Mouse (Mus musculus): ENCODE data around the gene Acsbg2. TPM values are rescaled to one million over a fixed set of nuclear protein-coding genes. Genes with fewer than 3 reads are reported as not detected.

The Acsbg2 gene
- polyA plus RNA-seq, 1 experiment from 2014 or later, result not detected

DNA sequence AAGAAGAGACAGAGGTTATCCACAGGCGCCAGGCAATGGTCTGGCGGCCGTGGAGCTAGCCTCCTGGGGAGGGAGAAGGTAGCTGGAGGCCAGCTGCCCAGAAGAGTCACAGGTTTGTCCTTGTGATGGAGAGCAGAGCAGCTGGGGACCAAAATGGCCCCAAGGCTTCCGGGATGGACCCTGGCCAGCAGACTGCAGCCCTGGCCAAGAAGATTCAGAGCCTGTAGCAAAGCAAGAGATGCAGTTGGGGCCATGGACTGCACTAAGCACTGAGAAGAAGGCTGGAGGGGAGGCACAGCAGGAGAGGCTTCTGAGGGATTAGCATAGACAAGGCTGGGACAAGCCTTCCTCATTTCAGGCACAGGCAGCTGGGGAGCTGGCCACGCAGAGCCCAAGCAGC is 28.5 kb upstream of the Acsbg2 start:
- Histone ChIP-seq H3K9ac (ENCODE audit: low read length) (no peak overlapping the region), H3K27ac (replicated peaks; ENCODE audit: low read depth, low read length) (no peak overlapping the region), H3K9me3 (ENCODE audit: control insufficient read depth, low read length) (no peaks in the 10 kb centered on the region), H3K4me3 (ENCODE audit: low read depth, low read length) (no peak overlapping the region), H3K27me3 (ENCODE audit: control insufficient read depth, insufficient read depth, low read length) (no peaks in the 10 kb centered on the region), H3K4me1 (ENCODE audit: control insufficient read depth, insufficient read depth, low read length) (no peaks in the 10 kb centered on the region), H3K36me3 (ENCODE audit: control insufficient read depth, insufficient read depth, low read length) (peaks cover 46% of the 10 kb centered on the region), H3K4me2 (ENCODE audit: low read depth, severe bottlenecking) (no peak overlapping the region)
- DNase-seq (ENCODE audit: low spot score), result no peak
- ATAC-seq (ENCODE audit: insufficient number of reproducible peaks, low FRiP score, low TSS enrichment, low read depth), result no peak
- 90% methylated on average over 5 of the region's 5 CpGs for WGBS

DNA sequence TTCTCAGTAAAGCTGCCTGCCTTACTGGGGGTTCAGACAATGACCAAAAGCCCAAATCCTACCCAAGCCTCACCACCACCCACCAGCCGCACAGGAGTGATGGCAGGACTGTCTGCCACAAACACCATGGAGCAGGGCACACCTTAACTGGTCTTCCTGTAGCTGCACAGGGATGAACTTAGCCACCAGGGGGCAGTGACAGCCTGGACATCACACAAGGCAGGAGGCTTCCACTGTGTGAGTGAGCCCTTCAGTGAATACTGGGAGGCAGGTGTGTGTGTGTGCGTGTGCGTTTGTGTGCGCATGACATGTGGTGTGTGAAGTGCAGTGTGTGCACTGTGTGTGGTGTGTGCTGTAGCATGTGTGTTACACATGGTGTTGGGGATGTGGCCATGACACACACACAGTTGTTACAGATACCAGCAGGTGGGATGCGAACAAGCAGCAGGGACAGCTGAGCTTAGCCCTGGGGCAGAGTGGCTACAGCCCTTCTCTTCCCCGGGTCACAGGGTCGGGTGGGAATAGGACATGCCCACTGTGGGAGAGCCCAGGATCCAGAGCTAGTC is 23.5 kb upstream of the Acsbg2 start:
- peak; percentile 46; the same call in 1 of the 2 replicates for ATAC-seq (ENCODE audit: insufficient number of reproducible peaks, low FRiP score, low TSS enrichment, low read depth)
- Histone ChIP-seq H3K9me3 (ENCODE audit: control insufficient read depth, low read length) (no peaks in the 10 kb centered on the region), H3K27ac (replicated peaks; ENCODE audit: low read depth, low read length) (no peak overlapping the region), H3K36me3 (ENCODE audit: control insufficient read depth, insufficient read depth, low read length) (peaks cover 58% of the 10 kb centered on the region), H3K4me1 (ENCODE audit: control insufficient read depth, insufficient read depth, low read length) (no peaks in the 10 kb centered on the region), H3K4me3 (ENCODE audit: low read depth, low read length) (no peak overlapping the region), H3K27me3 (ENCODE audit: control insufficient read depth, insufficient read depth, low read length) (no peaks in the 10 kb centered on the region), H3K4me2 (ENCODE audit: low read depth, severe bottlenecking) (no peak overlapping the region), H3K9ac (ENCODE audit: low read length) (no peak overlapping the region)
- 93% methylated on average over 7 of the region's 7 CpGs for WGBS
- peak; percentile 76 for DNase-seq (ENCODE audit: low spot score)

DNA sequence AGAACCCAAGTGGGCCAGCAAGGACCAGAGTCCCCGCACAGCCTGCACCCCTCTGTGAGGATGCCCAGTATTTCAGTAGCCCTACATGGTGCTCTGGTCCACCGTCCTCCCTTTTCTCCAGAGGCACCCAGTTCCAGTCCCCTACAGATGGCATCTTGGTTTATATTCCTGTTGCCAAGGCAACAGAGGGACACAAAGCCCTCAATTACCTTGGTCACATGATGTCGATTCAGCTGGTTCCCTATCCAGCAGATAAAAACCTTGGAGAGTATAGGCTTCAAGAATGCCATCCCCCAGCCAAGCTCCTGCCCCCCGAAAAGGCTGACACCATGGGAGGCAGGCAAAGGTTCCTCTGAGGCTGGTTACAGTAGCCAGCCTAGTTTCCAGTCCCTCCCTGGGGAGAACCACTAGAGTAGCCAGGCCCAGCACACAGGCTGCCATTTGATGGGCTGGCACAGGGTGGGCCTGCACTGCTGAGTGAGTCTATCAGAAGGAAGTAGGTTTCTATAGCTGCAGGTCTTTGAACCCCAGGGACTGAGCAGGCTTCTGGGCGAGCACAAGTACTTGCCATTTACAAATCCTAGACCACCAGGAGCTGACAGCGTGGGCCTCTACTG is 22.4 kb upstream of the Acsbg2 start:
- 87% methylated on average over 6 of the region's 6 CpGs for WGBS

DNA sequence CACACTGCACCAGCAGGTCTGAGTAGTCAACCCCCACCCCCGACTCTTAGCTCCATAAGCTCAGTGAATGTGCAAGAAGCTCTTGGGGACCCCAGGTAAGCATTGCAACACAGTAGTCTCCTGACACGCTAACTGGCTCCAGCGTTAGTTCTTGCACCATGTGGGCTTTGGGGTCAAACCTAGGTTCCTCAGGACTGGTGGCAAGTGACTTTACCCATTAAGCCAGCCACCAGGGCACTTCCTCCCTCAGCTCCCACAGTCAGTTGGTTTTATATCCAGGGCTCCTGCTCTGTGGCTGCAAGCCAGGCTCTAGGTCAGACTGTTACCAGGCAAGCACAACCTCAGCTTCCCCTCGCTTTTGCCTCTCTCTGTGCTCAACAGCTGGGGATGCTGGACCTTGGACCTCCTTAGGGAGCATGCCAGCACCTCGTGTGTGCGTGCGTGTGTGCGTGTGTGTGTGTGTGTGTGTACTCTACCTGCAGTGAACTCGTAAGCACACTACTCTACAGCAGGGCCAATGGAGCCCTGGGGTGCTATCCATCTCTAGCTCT is 21.2 kb upstream of the Acsbg2 start:
- H3K27me3 ChIP-seq (ENCODE audit: control insufficient read depth, insufficient read depth, low read length), result no peaks in the 10 kb centered on the region
- no peak overlapping the region for H3K9ac ChIP-seq (ENCODE audit: low read length)
- no peak overlapping the region for H3K4me2 ChIP-seq (ENCODE audit: low read depth, severe bottlenecking)
- peaks cover 58% of the 10 kb centered on the region for H3K36me3 ChIP-seq (ENCODE audit: control insufficient read depth, insufficient read depth, low read length)
- no peak overlapping the region for H3K4me3 ChIP-seq (ENCODE audit: low read depth, low read length)
- H3K4me1 ChIP-seq (ENCODE audit: control insufficient read depth, insufficient read depth, low read length), result no peaks in the 10 kb centered on the region
- ATAC-seq (ENCODE audit: insufficient number of reproducible peaks, low FRiP score, low TSS enrichment, low read depth), result no peak
- H3K27ac ChIP-seq (replicated peaks; ENCODE audit: low read depth, low read length), result no peak overlapping the region
- no peaks in the 10 kb centered on the region for H3K9me3 ChIP-seq (ENCODE audit: control insufficient read depth, low read length)
- 95% methylated on average over 9 of the region's 9 CpGs for WGBS
- no peak for DNase-seq (ENCODE audit: low spot score)

More for the DNA sequence above, 22.4 kb upstream of the Acsbg2 start:
- Histone ChIP-seq H3K27me3 (ENCODE audit: control insufficient read depth, insufficient read depth, low read length) (no peaks in the 10 kb centered on the region), H3K9ac (ENCODE audit: low read length) (no peak overlapping the region), H3K9me3 (ENCODE audit: control insufficient read depth, low read length) (no peaks in the 10 kb centered on the region), H3K27ac (replicated peaks; ENCODE audit: low read depth, low read length) (no peak overlapping the region), H3K36me3 (ENCODE audit: control insufficient read depth, insufficient read depth, low read length) (peaks cover 59% of the 10 kb centered on the region), H3K4me2 (ENCODE audit: low read depth, severe bottlenecking) (no peak overlapping the region), H3K4me3 (ENCODE audit: low read depth, low read length) (no peak overlapping the region), H3K4me1 (ENCODE audit: control insufficient read depth, insufficient read depth, low read length) (no peaks in the 10 kb centered on the region)
- DNase-seq (ENCODE audit: low spot score) (no peak), ATAC-seq (ENCODE audit: insufficient number of reproducible peaks, low FRiP score, low TSS enrichment, low read depth) (no peak)

DNA sequence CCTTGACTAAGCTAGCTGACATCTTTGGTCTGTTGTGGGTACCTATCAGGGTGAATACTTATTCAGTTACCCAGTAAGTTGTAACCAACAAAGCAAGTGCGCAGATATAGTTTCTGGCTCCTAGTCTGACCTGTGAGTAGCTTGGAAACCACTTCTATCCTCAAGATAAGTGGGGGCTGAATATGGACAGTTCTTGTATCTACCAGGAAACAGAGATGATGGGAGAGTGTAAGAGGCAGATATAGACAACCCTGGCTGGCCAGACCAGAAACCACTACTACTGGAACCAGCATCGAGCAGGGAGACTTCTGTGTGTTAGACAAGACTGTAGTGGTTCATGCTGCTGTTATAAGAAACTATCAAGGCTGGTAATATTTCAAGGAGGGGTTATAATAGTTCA is 15.8 kb upstream of the Acsbg2 start:
- Histone ChIP-seq H3K4me1 (ENCODE audit: control insufficient read depth, insufficient read depth, low read length) (no peaks in the 10 kb centered on the region), H3K27ac (replicated peaks; ENCODE audit: low read depth, low read length) (no peak overlapping the region), H3K36me3 (ENCODE audit: control insufficient read depth, insufficient read depth, low read length) (peaks cover 36% of the 10 kb centered on the region), H3K9me3 (ENCODE audit: control insufficient read depth, low read length) (no peaks in the 10 kb centered on the region), H3K4me2 (ENCODE audit: low read depth, severe bottlenecking) (no peak overlapping the region), H3K4me3 (ENCODE audit: low read depth, low read length) (no peak overlapping the region), H3K9ac (ENCODE audit: low read length) (no peak overlapping the region), H3K27me3 (ENCODE audit: control insufficient read depth, insufficient read depth, low read length) (no peaks in the 10 kb centered on the region)
- no peak for DNase-seq (ENCODE audit: low spot score)
- WGBS, result 95% methylated on average over 2 of the region's 2 CpGs
- ATAC-seq (ENCODE audit: insufficient number of reproducible peaks, low FRiP score, low TSS enrichment, low read depth), result no peak

DNA sequence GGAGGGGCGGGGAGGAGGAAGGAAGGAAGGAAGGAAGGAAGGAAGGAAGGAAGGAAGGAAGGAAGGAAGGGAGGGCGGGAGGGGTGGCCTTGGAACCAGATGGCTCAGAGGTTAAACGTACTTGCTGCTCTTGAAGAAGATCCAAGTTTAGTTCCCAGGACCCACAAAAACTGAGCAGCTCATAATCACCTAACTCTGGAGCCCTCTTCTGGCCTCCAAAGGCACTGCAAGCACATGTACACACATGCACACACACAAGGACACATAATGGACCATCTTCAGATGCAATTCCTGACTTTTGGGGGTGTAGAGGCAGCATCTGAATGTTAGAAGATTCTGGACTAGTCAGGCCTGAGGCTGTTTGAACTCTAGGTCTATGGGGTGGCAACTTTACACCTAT is 13.8 kb upstream of the Acsbg2 start:
- H3K27ac ChIP-seq (replicated peaks; ENCODE audit: low read depth, low read length), result no peak overlapping the region
- peaks cover 16% of the 10 kb centered on the region for H3K36me3 ChIP-seq (ENCODE audit: control insufficient read depth, insufficient read depth, low read length)
- no peaks in the 10 kb centered on the region for H3K9me3 ChIP-seq (ENCODE audit: control insufficient read depth, low read length)
- 96% methylated on average over 2 of the region's 3 CpGs for WGBS
- no peak for ATAC-seq (ENCODE audit: insufficient number of reproducible peaks, low FRiP score, low TSS enrichment, low read depth)
- H3K4me1 ChIP-seq (ENCODE audit: control insufficient read depth, insufficient read depth, low read length), result no peaks in the 10 kb centered on the region
- no peaks in the 10 kb centered on the region for H3K27me3 ChIP-seq (ENCODE audit: control insufficient read depth, insufficient read depth, low read length)
- H3K9ac ChIP-seq (ENCODE audit: low read length), result no peak overlapping the region
- no peak for DNase-seq (ENCODE audit: low spot score)
- H3K4me3 ChIP-seq (ENCODE audit: low read depth, low read length), result no peak overlapping the region
- H3K4me2 ChIP-seq (ENCODE audit: low read depth, severe bottlenecking), result no peak overlapping the region

DNA sequence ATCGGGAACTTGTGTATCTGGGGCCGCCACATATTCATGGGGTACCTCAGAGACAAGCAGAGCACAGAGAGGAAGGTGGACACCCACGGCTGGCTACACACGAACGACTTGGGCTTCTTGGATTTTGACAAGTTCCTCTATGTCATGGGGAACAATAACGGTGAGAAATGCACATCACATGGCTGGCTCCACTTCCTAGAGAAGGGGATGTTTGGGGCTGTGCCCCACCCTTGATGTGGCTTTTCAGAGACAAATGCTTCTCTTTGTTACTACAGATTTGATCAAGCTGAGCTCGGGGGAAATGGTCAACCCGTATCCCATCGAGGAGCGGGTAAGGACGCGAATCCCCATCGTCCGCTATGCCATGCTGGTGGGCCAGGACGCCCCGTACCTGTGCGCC is 10.6 kb upstream of the Acsbg2 start:
- Histone ChIP-seq H3K27me3 (ENCODE audit: control insufficient read depth, insufficient read depth, low read length) (no peaks in the 10 kb centered on the region), H3K9me3 (ENCODE audit: control insufficient read depth, low read length) (no peaks in the 10 kb centered on the region), H3K36me3 (ENCODE audit: control insufficient read depth, insufficient read depth, low read length) (peaks cover 2% of the 10 kb centered on the region; the same call in 1 of the 2 replicates), H3K4me1 (ENCODE audit: control insufficient read depth, insufficient read depth, low read length) (no peaks in the 10 kb centered on the region), H3K27ac (replicated peaks; ENCODE audit: low read depth, low read length) (no peak overlapping the region), H3K4me3 (ENCODE audit: low read depth, low read length) (no peak overlapping the region), H3K4me2 (ENCODE audit: low read depth, severe bottlenecking) (no peak overlapping the region), H3K9ac (ENCODE audit: low read length) (no peak overlapping the region)
- no peak for DNase-seq (ENCODE audit: low spot score)
- WGBS, result 92% methylated on average over 17 of the region's 17 CpGs
- no peak for ATAC-seq (ENCODE audit: insufficient number of reproducible peaks, low FRiP score, low TSS enrichment, low read depth)

DNA sequence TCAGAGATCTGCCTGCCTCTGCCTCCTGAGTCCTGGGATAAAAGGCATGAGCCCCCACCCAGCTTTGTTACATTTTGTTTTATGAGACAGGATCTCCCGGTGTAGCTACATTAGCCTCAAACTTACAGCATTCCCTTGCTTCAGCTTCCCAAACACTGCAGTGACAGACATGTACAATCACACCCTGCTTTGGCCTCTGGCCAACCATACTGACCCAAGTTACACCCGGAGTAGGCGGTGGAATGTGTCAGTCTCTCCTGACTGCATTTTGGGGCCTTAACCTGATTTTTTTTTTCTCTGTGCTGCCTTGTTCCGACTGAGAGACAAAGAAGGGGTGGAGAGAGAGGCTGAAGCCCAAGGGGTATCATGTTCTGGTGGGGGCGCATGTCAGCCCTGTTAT is 10.1 kb upstream of the Acsbg2 start:
- Histone ChIP-seq H3K4me3 (ENCODE audit: low read depth, low read length) (no peak overlapping the region), H3K9me3 (ENCODE audit: control insufficient read depth, low read length) (no peaks in the 10 kb centered on the region), H3K4me2 (ENCODE audit: low read depth, severe bottlenecking) (no peak overlapping the region), H3K9ac (ENCODE audit: low read length) (no peak overlapping the region), H3K27me3 (ENCODE audit: control insufficient read depth, insufficient read depth, low read length) (no peaks in the 10 kb centered on the region), H3K36me3 (ENCODE audit: control insufficient read depth, insufficient read depth, low read length) (no peaks in the 10 kb centered on the region; the same call in 1 of the 2 replicates), H3K27ac (replicated peaks; ENCODE audit: low read depth, low read length) (no peak overlapping the region), H3K4me1 (ENCODE audit: control insufficient read depth, insufficient read depth, low read length) (no peaks in the 10 kb centered on the region)
- DNase-seq (ENCODE audit: low spot score), result no peak
- WGBS, result 79% methylated on average over 5 of the region's 5 CpGs
- no peak for ATAC-seq (ENCODE audit: insufficient number of reproducible peaks, low FRiP score, low TSS enrichment, low read depth)

All from limb, embryonic 11.5 days (tissue).